Mouse (Mus musculus) cerebellum, adult 8-10 months (tissue): ENCODE results near the gene Rab3ip.

Experiments
- DNase-seq: peaks from one replicate; pipeline ENCODE4 v3.0.0; 2022

Gene Rab3ip

DNA sequence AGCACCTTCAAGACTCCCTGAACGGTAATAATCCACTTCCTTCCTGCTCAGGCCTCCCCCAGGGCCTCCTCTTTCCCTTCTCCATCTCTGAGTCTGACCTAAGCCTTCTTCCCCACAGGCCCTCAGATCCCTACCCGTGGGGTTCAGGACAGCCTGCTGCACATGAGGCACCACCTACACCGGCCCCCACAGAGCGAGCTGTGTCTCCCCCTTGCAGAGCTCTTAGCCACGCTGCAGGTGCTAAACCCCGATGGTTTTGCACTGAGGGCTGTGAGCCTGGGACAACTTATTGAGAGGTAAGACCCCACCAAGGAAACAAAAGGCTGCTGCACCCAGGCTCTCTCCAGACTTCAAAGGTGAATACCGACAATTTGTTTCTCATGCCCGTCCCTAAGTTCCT lies 34.0 kb downstream of the Rab3ip start:
- DNase-seq, result no peak

GRCm38 (mm10) chr10:116915286-116915685 lies 35.3 kb downstream of the Rab3ip start:
- no peak for DNase-seq

DNA sequence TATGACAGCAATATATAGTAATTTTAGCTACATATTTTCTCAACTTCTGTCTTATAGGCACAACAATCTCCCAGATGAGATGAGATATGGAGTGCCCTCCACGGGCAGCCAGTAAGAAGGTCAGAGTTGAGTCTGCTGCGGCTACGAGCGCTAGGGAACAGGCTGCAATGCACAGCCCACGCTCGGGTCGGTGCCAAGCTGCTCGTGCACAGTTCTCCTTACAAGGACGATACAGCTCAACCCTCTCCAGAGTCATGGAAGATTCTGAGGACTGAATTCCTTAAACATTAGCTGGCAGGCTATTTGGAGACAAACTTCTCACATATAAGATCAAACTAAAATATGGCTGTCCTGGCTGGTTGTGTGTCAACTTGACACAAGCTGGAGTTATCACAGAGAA lies 36.0 kb downstream of the Rab3ip start:
- DNase-seq, result no peak

DNA sequence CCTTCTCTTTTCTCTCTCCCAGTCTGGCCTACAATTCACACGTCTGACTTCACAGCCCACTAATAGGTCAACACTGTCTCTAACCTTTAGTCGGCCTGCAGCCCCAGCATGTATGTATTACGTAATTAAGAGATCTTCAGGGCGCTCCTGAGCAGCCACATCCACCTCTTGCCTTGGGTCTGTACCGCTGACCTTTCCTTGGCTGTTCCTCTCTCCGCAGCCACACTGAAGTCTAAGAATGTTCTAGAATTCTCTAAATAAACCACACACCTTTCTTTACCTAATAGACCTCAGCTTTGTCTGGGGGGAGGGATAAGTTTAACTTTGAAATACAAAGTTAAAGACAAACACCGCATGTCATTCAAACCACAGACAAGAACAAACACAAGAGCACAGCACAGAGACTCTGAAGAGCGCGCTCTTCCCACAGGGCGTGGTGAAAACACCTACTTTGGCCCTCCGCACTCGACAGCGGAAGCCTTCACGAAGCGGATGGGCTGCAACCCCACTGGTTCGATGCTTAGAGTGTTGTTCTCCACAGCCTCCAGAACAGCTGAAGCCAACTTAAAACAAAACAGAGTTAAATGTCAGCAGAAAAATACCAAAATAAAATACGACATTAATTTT lies 36.8 kb downstream of the Rab3ip start:
- DNase-seq, result no peak

DNA sequence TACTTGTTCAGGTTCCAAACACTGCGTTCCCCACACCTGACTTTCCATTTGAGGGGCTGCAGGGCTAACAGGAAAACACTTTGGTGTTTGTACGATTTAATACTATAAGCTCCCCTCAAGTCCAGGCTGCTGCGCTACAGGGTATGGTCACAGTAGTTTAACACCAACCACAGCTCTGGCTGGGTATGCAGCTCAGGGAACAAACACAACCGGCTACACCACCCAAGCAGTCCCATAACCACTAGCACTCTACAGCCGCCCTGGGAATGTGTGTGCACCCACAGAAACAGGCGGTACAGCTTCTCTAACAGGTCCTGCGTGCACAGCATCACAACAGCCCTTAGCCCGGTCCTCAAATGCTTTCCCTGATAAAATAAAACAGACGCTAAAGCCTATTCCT lies 37.7 kb downstream of the Rab3ip start:
- no peak for DNase-seq

DNA sequence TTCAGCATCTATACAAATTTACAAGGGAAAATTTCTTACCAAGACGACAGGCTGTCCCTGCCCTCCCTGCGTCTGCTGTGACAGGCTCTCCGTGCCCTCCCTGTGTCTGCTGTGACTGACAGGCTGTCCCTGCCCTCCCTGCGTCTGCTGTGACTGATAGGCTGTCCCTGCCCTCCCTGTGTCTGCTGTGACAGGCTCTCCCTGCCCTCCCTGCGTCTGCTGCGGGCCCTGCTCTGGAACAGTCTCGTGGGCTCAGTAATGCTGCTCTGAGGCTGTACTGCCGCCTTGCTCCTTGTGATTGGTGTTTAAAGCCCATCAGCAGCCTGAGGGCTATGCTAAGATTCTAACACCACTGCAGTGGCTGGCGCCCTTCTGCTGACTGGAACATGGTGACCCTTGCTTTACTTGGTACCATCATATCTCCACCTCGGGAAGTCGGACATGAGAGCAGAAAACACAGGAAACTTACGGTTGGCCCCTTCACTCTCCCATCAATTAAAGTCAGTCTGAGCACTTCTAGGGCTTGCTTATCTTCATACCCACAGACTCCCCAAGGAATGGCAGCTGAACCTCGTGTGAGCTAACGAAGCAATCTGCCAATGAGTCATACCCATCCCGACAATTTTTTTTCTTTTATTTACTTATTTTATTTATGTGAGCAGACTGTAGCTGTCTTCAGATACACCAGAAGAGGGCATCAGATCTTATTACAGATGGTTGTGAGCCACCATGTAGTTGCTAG lies 41.5 kb downstream of the Rab3ip start:
- DNase-seq, result no peak

GRCm38 (mm10) chr10:116906794-116907193 lies 43.8 kb downstream of the Rab3ip start:
- no peak for DNase-seq

- no peak for DNase-seq
Measured at GRCm38 (mm10) chr10:116904503-116904908, 46.1 kb downstream of the Rab3ip start.

DNA sequence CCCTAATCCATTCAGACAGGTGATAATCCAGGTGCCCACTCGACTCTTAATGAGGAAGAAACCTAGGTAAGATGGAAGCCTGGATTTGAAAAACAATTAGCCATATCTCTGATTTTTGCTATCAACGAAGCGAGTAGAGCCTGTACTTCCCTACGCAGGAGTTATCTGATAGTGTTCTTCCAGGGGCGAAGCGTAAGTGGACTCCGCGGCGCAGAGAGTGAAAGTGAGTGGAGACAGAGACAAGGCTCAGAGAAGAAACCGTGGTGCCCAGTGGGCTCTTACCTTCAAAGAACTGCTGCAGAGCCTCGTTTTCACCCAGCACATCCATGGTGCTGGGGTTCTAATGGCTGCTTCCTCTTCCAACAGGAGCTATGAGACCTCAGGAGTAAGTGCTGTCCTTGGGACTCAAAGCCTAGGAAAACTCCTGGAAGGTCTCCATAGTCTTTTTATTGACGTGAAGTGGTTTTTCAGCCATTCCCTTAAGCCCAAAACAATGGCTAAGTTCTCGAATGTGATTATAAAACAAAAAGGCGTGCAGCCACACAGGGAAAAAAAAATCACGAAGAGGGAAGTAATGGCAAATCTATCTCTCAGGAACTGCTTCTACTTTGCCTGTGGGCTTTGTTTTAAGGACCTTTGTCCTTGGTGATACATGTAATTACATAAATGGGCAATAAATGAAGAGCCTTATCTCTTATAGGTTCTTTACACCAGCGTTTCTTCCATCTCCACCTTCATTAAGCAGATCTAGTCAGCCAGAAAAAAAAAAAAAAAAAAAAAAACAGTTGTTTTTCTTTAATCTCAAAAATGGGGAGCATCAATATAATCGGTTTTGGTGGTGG lies 54.0 kb downstream of the Rab3ip start, which contains the start of gene Myrfl:
Gene Myrfl, minus strand, starts transcription at position 584 of the 842 bp plus-strand sequence.
- no peak for DNase-seq

DNA sequence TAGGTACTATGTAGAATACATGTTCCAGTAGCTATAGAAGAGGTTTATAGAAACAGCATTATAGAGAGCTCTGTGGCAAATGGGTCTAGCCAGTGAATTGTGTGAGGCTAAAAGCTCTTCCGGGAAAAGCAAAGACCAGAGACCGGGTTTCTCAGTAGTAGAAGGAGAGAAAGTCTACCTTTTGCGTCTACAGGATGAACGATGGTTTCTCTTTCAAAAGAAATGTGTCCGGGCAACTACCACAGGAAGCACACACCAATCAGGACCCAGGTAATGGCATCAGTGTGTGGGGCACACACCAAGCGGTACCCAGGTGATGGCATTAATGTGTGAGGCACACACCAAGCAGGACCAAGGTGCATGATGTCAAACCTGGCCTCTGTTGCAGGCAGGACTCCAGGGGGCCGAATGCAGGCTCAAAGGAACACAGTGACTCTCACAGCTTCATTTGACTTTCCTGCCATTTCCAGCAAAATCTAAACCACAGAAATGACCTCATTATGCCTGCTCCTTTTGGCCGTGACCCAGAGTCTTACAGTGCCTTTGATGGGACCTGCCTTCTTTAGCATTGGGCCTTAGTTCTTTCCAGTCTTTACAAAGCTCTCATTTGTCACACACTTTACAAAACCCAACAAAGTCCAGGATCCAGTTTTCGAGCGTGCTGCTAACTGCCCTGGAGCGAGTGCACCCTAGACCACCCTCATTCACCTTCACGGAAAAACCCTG lies 55.3 kb downstream of the Rab3ip start:
- DNase-seq, result no peak

DNA sequence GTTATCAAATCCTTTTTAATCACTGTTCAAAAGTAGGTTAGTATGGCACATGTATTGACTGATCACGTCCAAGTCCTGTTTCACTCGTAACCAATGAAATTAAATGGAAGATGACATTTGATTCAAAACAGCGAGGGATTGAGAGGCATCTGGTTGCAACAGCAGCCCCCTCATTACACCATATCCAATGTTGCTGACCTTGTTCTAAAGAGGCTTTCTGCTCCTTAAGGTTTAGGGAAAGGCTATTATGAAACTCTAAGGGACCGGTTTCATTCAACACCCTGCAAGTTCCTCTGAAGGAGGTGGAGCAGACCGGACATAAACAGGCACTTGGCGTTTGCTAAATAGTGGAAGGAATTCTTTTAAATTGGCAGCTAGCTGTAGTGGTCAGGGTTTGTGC lies 56.0 kb downstream of the Rab3ip start:
- no peak for DNase-seq

- DNase-seq, result peak; percentile 62
Measured at GRCm38 (mm10) chr10:116893753-116894152, 56.8 kb downstream of the Rab3ip start.

- DNase-seq, result no peak
Measured at GRCm38 (mm10) chr10:116890587-116890986, 60.0 kb downstream of the Rab3ip start.

GRCm38 (mm10) chr10:116884552-116884951 lies 66.0 kb downstream of the Rab3ip start:
- DNase-seq, result no peak

- no peak for DNase-seq
Measured at GRCm38 (mm10) chr10:116883531-116883930, 67.0 kb downstream of the Rab3ip start.

DNA sequence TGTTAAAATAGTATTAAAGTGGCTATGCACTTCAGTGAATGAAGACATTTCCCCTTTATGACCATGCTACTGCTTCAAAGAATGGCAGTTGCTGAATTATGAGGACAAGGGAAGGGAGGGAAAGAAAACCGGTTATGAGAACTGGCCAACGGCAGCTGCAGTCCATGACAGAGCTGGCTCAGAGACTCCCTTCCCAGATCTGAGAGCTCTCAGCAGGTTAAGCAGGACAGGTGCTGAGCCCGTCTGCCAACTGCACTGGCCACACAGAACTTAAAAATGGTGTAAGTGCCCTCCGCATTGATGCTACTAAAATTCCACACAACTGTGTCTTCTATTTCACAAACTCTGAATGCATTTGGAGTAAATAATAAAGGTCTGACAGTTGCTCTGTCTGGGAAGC lies 73.1 kb downstream of the Rab3ip start:
- peak; percentile 75 for DNase-seq

GRCm38 (mm10) chr10:116874490-116874889 lies 76.1 kb downstream of the Rab3ip start:
- DNase-seq, result no peak

- peak; percentile 48 for DNase-seq
Measured at GRCm38 (mm10) chr10:116872016-116872410, 78.6 kb downstream of the Rab3ip start.

DNA sequence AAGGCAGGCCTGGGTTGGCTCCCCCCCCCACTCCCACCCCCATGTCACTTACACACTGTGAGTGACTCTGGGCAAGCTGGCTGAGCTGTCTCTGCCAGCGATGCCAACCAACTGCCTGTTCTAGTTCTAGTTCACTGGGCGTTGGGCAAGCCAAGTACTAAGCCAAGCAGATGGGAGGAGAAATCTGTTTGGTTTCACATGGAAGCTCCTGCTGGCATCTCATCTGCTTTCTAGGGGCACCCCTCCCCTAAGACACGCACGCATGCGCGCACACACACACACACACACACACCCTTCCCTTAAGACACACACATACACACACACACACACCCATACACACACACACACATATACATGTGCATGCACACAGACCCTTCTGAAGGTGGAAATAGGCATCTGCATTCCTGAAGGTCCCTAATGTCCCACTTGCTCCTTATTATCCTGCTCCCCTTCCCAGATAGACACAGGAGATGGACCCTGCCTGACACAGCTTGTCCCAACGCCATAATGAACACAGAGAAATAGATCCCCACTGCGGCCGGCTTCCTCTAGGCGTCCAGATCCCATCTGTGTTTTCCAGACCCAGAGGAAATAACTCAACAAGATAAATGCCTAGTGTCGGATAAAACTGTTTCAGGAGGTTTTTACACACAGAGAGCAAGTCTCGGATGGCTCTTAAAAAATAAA lies 79.1 kb downstream of the Rab3ip start:
- DNase-seq, result peak; percentile 83

DNA sequence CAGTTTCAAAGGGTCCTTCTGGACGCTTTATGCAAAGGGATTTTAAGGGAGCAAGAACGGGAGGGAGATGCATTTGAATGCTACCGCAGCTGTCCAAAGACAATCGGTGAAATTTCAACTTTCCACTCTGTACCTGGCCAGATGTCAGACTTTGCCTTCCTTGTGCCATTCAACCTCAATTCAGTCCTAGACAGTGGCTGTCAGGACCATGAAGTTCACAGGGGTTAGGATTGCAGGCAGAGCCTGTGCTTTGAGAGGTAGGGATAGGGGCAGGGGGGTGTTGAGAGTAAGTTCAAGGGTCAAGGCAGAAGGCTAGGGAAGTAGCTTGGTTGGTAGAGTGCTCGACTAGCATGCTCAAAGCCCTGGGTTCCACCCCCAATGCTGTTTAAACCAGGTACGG lies 79.8 kb downstream of the Rab3ip start:
- DNase-seq, result no peak
